Comparison of ENCODE assay signal across 35 mouse cellular contexts in genomic region chr3:125337423-125337822, GRCm38 (mm10).
"Had no signal": no experiment of that assay in that cellular context is flagged by ENCODE, and none has a peak within 500 bp of the region (broad histone marks: within the 10 kb centered on the region; RNA-seq: fewer than 3 reads in every experiment).

No protein-coding gene starts in this region.

- H3K27me3 ChIP-seq: heart, embryonic 12.5 days; heart, embryonic 13.5 days; heart, embryonic 15.5 days; hindbrain, embryonic 12.5 days; hindbrain, embryonic 13.5 days; hindbrain, embryonic 15.5 days; intestine, embryonic 15.5 days; kidney, embryonic 15.5 days had no signal

- H3K4me2 ChIP-seq: heart, embryonic 11.5 days; heart, embryonic 12.5 days; heart, embryonic 13.5 days; heart, embryonic 15.5 days; hindbrain, embryonic 12.5 days; hindbrain, embryonic 13.5 days; hindbrain, embryonic 14.5 days; hindbrain, embryonic 15.5 days; intestine, embryonic 15.5 days; kidney, embryonic 15.5 days had no signal

- DNase-seq: heart, postnatal 10 days; heart, postnatal 14 days; heart, postnatal 36 days; heart, postnatal 4 days; kidney, adult 11 months; kidney, adult 18-20 months; kidney, adult 2 months; kidney, adult 8-10 months; kidney, adult 9 months; kidney, postnatal 10 days; kidney, postnatal 14 days; kidney, postnatal 25 days; kidney, postnatal 36 days; kidney, postnatal 4 days; layer of hippocampus, adult 9-11 months; layer of hippocampus, postnatal 36 days had no signal

- ATAC-seq: hindbrain, embryonic 16.5 days; hindbrain, postnatal 0 days; inflammation-experienced regulatory T-cells, adult 6 months; intestine, embryonic 15.5 days; intestine, embryonic 16.5 days; intestine, postnatal 0 days had no signal

- H3K27ac ChIP-seq: heart, embryonic 13.5 days; heart, embryonic 15.5 days; hindbrain, embryonic 10.5 days; hindbrain, embryonic 12.5 days; hindbrain, embryonic 13.5 days; hindbrain, embryonic 14.5 days; hindbrain, embryonic 15.5 days; hindbrain, postnatal 0 days; intestine, embryonic 15.5 days; kidney, embryonic 15.5 days; kidney, postnatal 0 days; layer of hippocampus, adult 2 months; left cerebral cortex, adult 2 months had no signal

- H3K4me1 ChIP-seq: heart, embryonic 15.5 days; hindbrain, embryonic 10.5 days; hindbrain, embryonic 12.5 days; hindbrain, embryonic 13.5 days; hindbrain, embryonic 15.5 days; intestine, embryonic 15.5 days; kidney, embryonic 15.5 days had no signal

- H3K36me3 ChIP-seq: heart, embryonic 12.5 days; heart, embryonic 13.5 days; heart, embryonic 15.5 days; hindbrain, embryonic 10.5 days; hindbrain, embryonic 12.5 days; hindbrain, embryonic 13.5 days; hindbrain, embryonic 15.5 days; intestine, embryonic 15.5 days; kidney, embryonic 15.5 days had no signal

- H3K9ac ChIP-seq: heart, embryonic 12.5 days; heart, embryonic 13.5 days; heart, embryonic 15.5 days; hindbrain, embryonic 12.5 days; hindbrain, embryonic 13.5 days; hindbrain, embryonic 14.5 days; hindbrain, embryonic 15.5 days; intestine, embryonic 15.5 days; kidney, embryonic 15.5 days had no signal

- H3K4me3 ChIP-seq: heart, embryonic 12.5 days; heart, embryonic 13.5 days; heart, embryonic 15.5 days; hindbrain, embryonic 10.5 days; hindbrain, embryonic 12.5 days; hindbrain, embryonic 13.5 days; hindbrain, embryonic 15.5 days; intestine, embryonic 15.5 days; kidney, embryonic 15.5 days; layer of hippocampus, adult 2 months; left cerebral cortex, adult 2 months had no signal

- H3K9me3 ChIP-seq: heart, embryonic 12.5 days; heart, embryonic 13.5 days; heart, embryonic 15.5 days; hindbrain, embryonic 10.5 days; hindbrain, embryonic 12.5 days; hindbrain, embryonic 13.5 days; hindbrain, embryonic 15.5 days; intestine, embryonic 15.5 days; kidney, embryonic 15.5 days had no signal
